Mouse (Mus musculus) ES-Bruce4 (cell line): Measurements from ENCODE around the gene 4930452B06Rik. TPM values are rescaled to one million over a fixed set of nuclear protein-coding genes. Genes with fewer than 3 reads are reported as not detected.
"Not testable (repeated sequence)": the region's sequence is repeated elsewhere in the genome, so short reads cannot be mapped to it uniquely, and the experiment has no call there.

Source experiments
- H3K27ac ChIP-seq: 2 replicates; pipeline ENCODE4 v1.5.1; 2012; ENCODE audit warnings: low read length, inconsistent platforms; ENCODE audit not compliant: insufficient read depth
- H3K27me3 ChIP-seq: 2 replicates; pipeline ENCODE4 v1.6.1; 2012; ENCODE audit warnings: mild to moderate bottlenecking, low read length, inconsistent platforms; ENCODE audit not compliant: control insufficient read depth, poor library complexity, insufficient read depth, severe bottlenecking
- H3K36me3 ChIP-seq: 2 replicates; pipeline ENCODE4 v1.6.1; 2012; ENCODE audit warnings: inconsistent platforms, mild to moderate bottlenecking, low read length, moderate library complexity; ENCODE audit not compliant: control insufficient read depth, poor library complexity, insufficient read depth, severe bottlenecking
- H3K4me1 ChIP-seq: one replicate; pipeline ENCODE4 v1.8.1; 2011; ENCODE audit warnings: low read length; ENCODE audit not compliant: control insufficient read depth, insufficient read depth
- H3K4me3 ChIP-seq: 2 replicates; pipeline ENCODE4 v1.5.1; 2011; ENCODE audit warnings: low read depth, mild to moderate bottlenecking, low read length
- H3K9ac ChIP-seq: 2 replicates; pipeline ENCODE4 v1.6.1; 2012; ENCODE audit warnings: low read depth, mild to moderate bottlenecking, inconsistent platforms; ENCODE audit not compliant: poor library complexity, severe bottlenecking
- H3K9me3 ChIP-seq: replicated peaks from 2 replicates; pipeline ENCODE4 v1.6.1; 2012; ENCODE audit warnings: mild to moderate bottlenecking, low read length, inconsistent platforms; ENCODE audit not compliant: control insufficient read depth, poor library complexity, insufficient read depth, severe bottlenecking
- CTCF ChIP-seq: IDR thresholded peaks from one replicate; pipeline ENCODE4 v1.8.1; 2011; ENCODE audit warnings: low read depth, low read length
- EP300 ChIP-seq: IDR thresholded peaks from 2 replicates; pipeline ENCODE4 v1.6.1; 2011; ENCODE audit warnings: low read depth, low read length; ENCODE audit not compliant: insufficient read depth
- POLR2A ChIP-seq: IDR thresholded peaks from one replicate; pipeline ENCODE4 v1.8.1; 2011; ENCODE audit warnings: low read length; ENCODE audit not compliant: insufficient read depth
- polyA plus RNA-seq: library from polyadenylated mRNA; stranded (reverse); fragments of >200 nt; gene quantifications from 2 replicates; pipeline ENCODE4 v1.2.4, GENCODE M21; 2011; ENCODE audit warnings: low read depth; ENCODE audit not compliant: missing spikeins, insufficient read depth, insufficient read length

The 4930452B06Rik gene
- polyA plus RNA-seq, 1 experiment: 16.5 TPM

- TF ChIP-seq CTCF (no peak), POLR2A (no peak), EP300 (no peak)
- Histone ChIP-seq H3K27me3 (no peaks in the 10 kb centered on the region), H3K36me3 (no peaks in the 10 kb centered on the region), H3K9me3 (no peaks in the 10 kb centered on the region), H3K27ac (no peak overlapping the region), H3K4me1 (peaks cover 5% of the 10 kb centered on the region), H3K9ac (no peak overlapping the region), H3K4me3 (no peak overlapping the region)
Observed at GRCm38 (mm10) chr14:8620580-8620979, 45.5 kb downstream of the 4930452B06Rik start.

DNA sequence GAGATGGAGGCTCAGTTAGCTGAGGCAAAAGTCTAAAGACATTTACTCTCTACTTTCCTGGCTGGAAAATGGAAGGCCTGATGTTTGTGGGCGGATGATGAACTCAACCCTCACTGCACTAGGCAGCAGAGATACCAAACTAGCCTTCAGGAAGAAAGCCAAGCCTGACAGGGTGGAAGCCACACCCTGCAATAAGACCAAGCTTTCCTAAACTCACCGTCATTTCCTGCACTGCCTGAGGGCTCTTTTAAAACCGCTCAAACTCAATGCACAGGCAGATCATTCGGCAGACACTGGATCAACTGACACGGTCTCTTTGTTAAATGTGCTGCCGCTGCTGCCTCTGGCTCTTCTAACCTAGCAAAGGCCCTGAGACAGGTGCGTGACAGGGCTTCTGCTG, 50.4 kb downstream of the 4930452B06Rik start:
- Histone ChIP-seq H3K4me3 (no peak overlapping the region), H3K9me3 (no peaks in the 10 kb centered on the region), H3K27ac (no peak overlapping the region), H3K36me3 (no peaks in the 10 kb centered on the region), H3K27me3 (no peaks in the 10 kb centered on the region), H3K4me1 (peaks cover 8% of the 10 kb centered on the region), H3K9ac (no peak overlapping the region)
- no peak for TF ChIP-seq CTCF
- TF ChIP-seq POLR2A: no peak
- TF ChIP-seq EP300: no peak

GRCm38 (mm10) chr14:8614430-8614829, 51.6 kb downstream of the 4930452B06Rik start:
- H3K9me3 ChIP-seq, H3K9ac ChIP-seq, H3K4me3 ChIP-seq, H3K4me1 ChIP-seq, H3K27ac ChIP-seq, H3K36me3 ChIP-seq, H3K27me3 ChIP-seq: not testable (repeated sequence)

DNA sequence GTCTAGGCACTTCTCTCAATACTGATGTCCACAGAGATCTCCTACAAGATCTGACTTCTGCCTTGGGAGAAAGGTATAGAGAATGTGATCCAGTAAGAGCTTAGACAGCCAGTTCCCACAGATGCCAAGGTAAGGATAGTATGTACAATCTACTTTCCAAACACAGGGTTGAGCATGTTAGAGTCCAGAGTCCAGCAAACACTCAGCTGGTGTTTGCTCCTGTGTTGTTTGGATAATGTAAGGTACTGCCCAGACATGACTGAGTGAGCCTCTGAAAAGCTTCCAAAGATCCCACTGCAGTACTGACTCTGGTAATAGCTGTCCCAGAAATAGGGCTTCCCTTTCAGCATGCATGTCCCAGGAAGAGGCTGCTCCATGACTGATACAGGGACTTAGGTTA, 54.0 kb downstream of the 4930452B06Rik start:
- Histone ChIP-seq H3K27ac (no peak overlapping the region), H3K4me3 (no peak overlapping the region), H3K36me3 (no peaks in the 10 kb centered on the region), H3K27me3 (no peaks in the 10 kb centered on the region), H3K4me1 (peaks cover 5% of the 10 kb centered on the region), H3K9ac (no peak overlapping the region), H3K9me3 (no peaks in the 10 kb centered on the region)
- TF ChIP-seq CTCF (no peak), POLR2A (no peak), EP300 (no peak)

DNA sequence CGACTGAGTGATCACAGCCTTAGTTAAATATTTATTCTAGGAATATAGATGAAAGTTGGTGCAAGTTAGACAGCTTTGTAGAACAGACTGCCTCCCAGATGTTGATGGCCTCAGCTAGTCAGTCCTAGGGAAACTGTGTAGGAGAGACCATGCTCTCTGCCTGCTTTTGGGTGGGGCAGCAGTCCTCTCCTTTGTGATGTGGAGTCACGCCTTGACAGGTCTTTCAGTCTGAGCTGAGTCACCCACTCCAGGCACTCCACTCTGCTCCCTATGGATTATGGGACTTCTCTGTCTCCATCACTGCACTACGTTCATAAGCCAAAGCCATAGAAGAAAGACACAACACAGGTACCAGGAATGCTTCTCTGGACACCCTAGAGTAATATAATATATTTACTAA, 55.9 kb downstream of the 4930452B06Rik start:
- TF ChIP-seq EP300 (no peak), CTCF (no peak), POLR2A (no peak)
- Histone ChIP-seq H3K4me3 (no peak overlapping the region), H3K27me3 (no peaks in the 10 kb centered on the region), H3K4me1 (peaks cover 5% of the 10 kb centered on the region), H3K9ac (no peak overlapping the region), H3K27ac (no peak overlapping the region), H3K9me3 (no peaks in the 10 kb centered on the region), H3K36me3 (no peaks in the 10 kb centered on the region)

DNA sequence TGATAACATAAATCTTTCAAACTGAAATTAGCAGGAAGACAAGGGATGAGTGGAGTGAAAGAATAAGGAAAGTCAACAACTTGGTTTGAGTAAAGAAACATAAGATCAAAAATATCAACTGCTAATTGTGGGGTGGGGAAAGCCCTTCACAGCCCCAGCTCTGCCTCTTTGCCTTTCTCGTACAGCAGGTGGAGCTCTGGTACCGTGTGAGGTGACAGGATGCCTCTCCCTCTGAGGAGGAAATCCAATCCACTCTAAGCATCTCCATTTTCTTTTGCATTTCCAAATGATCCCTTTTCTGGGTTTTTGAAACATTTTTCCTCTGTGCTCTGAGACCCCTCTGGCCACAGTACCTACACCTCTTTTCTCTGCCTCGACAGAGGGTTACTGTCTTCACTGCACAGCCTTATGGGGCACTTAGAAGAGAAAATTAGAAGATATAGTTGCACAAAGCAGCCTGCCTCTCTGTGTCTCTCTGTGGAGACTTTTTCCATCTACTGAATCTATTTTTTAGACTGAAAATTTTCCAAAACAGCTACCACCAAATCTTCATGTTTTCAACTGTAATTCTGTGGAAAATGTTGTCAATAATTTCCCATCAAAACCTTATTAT, 57.4 kb downstream of the 4930452B06Rik start:
- no peak overlapping the region for H3K4me3 ChIP-seq
- H3K4me1 ChIP-seq: no peaks in the 10 kb centered on the region
- no peaks in the 10 kb centered on the region for H3K27me3 ChIP-seq
- TF ChIP-seq POLR2A: no peak
- TF ChIP-seq EP300: no peak
- TF ChIP-seq CTCF: peak; percentile 85
- no peaks in the 10 kb centered on the region for H3K9me3 ChIP-seq
- H3K36me3 ChIP-seq: no peaks in the 10 kb centered on the region
- no peak overlapping the region for H3K9ac ChIP-seq
- H3K27ac ChIP-seq: no peak overlapping the region

DNA sequence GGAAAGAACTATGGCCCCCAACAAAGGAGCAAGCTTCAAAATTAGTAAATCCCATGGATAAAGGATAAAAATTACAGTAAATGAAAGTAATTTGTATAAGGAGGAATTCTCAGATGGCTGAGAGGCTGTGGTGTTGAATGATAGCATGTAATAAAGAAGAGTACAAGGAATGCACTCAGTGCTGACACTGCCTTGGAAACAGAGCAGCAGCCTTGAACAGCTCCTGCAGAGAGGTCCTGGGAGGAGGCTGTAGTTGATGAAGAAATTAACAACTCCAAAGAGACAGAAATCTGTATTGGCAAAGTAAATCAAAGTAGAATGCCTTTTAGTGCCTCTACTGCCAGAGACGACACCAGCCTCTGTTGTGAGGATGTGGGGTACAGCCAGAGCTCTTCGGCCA, 61.1 kb downstream of the 4930452B06Rik start:
- H3K4me1 ChIP-seq: no peaks in the 10 kb centered on the region
- TF ChIP-seq POLR2A (no peak), CTCF (no peak), EP300 (no peak)
- H3K36me3 ChIP-seq: no peaks in the 10 kb centered on the region
- H3K9ac ChIP-seq: no peak overlapping the region
- no peak overlapping the region for H3K27ac ChIP-seq
- no peaks in the 10 kb centered on the region for H3K27me3 ChIP-seq
- no peaks in the 10 kb centered on the region for H3K9me3 ChIP-seq
- H3K4me3 ChIP-seq: no peak overlapping the region
